Mouse (Mus musculus): Measurements from ENCODE around the gene Gabbr2. TPM values are rescaled to one million over a fixed set of nuclear protein-coding genes. Genes with fewer than 3 reads are reported as not detected.

Gabbr2 gene
- total and polyA plus RNA-seq, 3 experiments = not detected

- H3K4me3 ChIP-seq (replicated peaks in 1 of 3; ENCODE audit: low read depth in 2 of 3, low read length in 2 of 3, poor library complexity in 1 of 3) = no peak overlapping the region
- no peak overlapping the region for H3K9ac ChIP-seq (ENCODE audit: insufficient read depth, low read depth)
- no peaks in the 10 kb centered on the region for H3K4me1 ChIP-seq (ENCODE audit: control insufficient read depth in 1 of 2, insufficient read depth in 2 of 2)
- H3K27ac ChIP-seq (ENCODE audit: insufficient read depth, low read depth) = no peak overlapping the region
- H3K36me3 ChIP-seq (replicated peaks in 1 of 2; ENCODE audit: control insufficient read depth in 1 of 2, insufficient read depth in 1 of 2, low read length in 1 of 2) = no peaks in the 10 kb centered on the region
- no peak for DNase-seq (ENCODE audit: extremely low read depth)
- no peak overlapping the region for H3K4me2 ChIP-seq (ENCODE audit: insufficient read depth, low read depth, poor library complexity, severe bottlenecking)
- TF ChIP-seq EP300 (IDR thresholded peaks at IDR 0.05; ENCODE audit: low read length) (no peak), JUND (conservative IDR thresholded peaks at IDR 0.05; ENCODE audit: low read depth, low read length) (no peak), TBP (conservative IDR thresholded peaks at IDR 0.05; ENCODE audit: low read depth, low read length) (no peak), PAX5 (IDR thresholded peaks at IDR 0.05; ENCODE audit: low read length) (no peak), E2F4 (IDR thresholded peaks at IDR 0.05; ENCODE audit: insufficient replicate concordance, low read depth, low read length) (no peak), RAD21 (IDR thresholded peaks at IDR 0.05; ENCODE audit: low read depth, low read length) (no peak)
- dilution Hi-C loops (cut with MboI; ENCODE audit: extremely low pct_ligation_motif_present, extremely low pct_unique_long_range_greater_than_20kb, low sequenced_read_pairs) (no loop called here), in situ Hi-C loops (cut with MboI; ENCODE audit: low pct_ligation_motif_present, low pct_unique_long_range_greater_than_20kb, low sequenced_read_pairs) (no loop called here)
- H3K9me3 ChIP-seq (replicated peaks; ENCODE audit: low read length) = no peaks in the 10 kb centered on the region
- peaks cover 92% of the 10 kb centered on the region for H3K27me3 ChIP-seq (replicated peaks)
- no peaks in the 10 kb centered on the region for H3K79me2 ChIP-seq (replicated peaks; ENCODE audit: control insufficient read depth, extremely low read depth, insufficient read depth, poor library complexity, severe bottlenecking)
Observed at GRCm38 (mm10) chr4:46885627-46886383, 105.9 kb downstream of the Gabbr2 start.

- no peaks in the 10 kb centered on the region for H3K79me2 ChIP-seq (replicated peaks; ENCODE audit: control insufficient read depth, extremely low read depth, insufficient read depth, poor library complexity, severe bottlenecking)
- no peak overlapping the region for H3K9ac ChIP-seq (ENCODE audit: insufficient read depth, low read depth)
- H3K4me3 ChIP-seq (replicated peaks in 1 of 3; ENCODE audit: low read depth in 2 of 3, low read length in 2 of 3, poor library complexity in 1 of 3) = no peak overlapping the region
- dilution Hi-C loops (cut with MboI; ENCODE audit: extremely low pct_ligation_motif_present, extremely low pct_unique_long_range_greater_than_20kb, low sequenced_read_pairs) = no loop called here
- H3K4me2 ChIP-seq (ENCODE audit: insufficient read depth, low read depth, poor library complexity, severe bottlenecking) = no peak overlapping the region
- no peaks in the 10 kb centered on the region for H3K36me3 ChIP-seq (replicated peaks in 1 of 2; ENCODE audit: control insufficient read depth in 1 of 2, insufficient read depth in 1 of 2, low read length in 1 of 2)
- no peaks in the 10 kb centered on the region for H3K4me1 ChIP-seq (ENCODE audit: control insufficient read depth in 1 of 2, insufficient read depth in 2 of 2)
- no peaks in the 10 kb centered on the region for H3K9me3 ChIP-seq (replicated peaks; ENCODE audit: low read length)
- in situ Hi-C loops (cut with MboI; ENCODE audit: low pct_ligation_motif_present, low pct_unique_long_range_greater_than_20kb, low sequenced_read_pairs) = no loop called here
- DNase-seq (ENCODE audit: extremely low read depth) = no peak
- peaks cover 91% of the 10 kb centered on the region for H3K27me3 ChIP-seq (replicated peaks)
- H3K27ac ChIP-seq (ENCODE audit: insufficient read depth, low read depth) = no peak overlapping the region
- TF ChIP-seq SIN3A (IDR thresholded peaks at IDR 0.05; ENCODE audit: low read length) = no peak
- TF ChIP-seq UBTF (IDR thresholded peaks at IDR 0.05; ENCODE audit: low read depth, low read length) = no peak
Observed at GRCm38 (mm10) chr4:46884132-46884531, 107.5 kb downstream of the Gabbr2 start.

GRCm38 (mm10) chr4:46883546-46883945 lies 108.1 kb downstream of the Gabbr2 start:
- DNase-seq (ENCODE audit: extremely low read depth) = no peak
- Histone ChIP-seq H3K4me2 (ENCODE audit: insufficient read depth, low read depth, poor library complexity, severe bottlenecking) (no peak overlapping the region), H3K79me2 (replicated peaks; ENCODE audit: control insufficient read depth, extremely low read depth, insufficient read depth, poor library complexity, severe bottlenecking) (no peaks in the 10 kb centered on the region), H3K4me3 (replicated peaks in 1 of 3; ENCODE audit: low read depth in 2 of 3, low read length in 2 of 3, poor library complexity in 1 of 3) (no peak overlapping the region), H3K9ac (ENCODE audit: insufficient read depth, low read depth) (no peak overlapping the region), H3K4me1 (ENCODE audit: control insufficient read depth in 1 of 2, insufficient read depth in 2 of 2) (no peaks in the 10 kb centered on the region), H3K9me3 (replicated peaks; ENCODE audit: low read length) (no peaks in the 10 kb centered on the region), H3K36me3 (replicated peaks in 1 of 2; ENCODE audit: control insufficient read depth in 1 of 2, insufficient read depth in 1 of 2, low read length in 1 of 2) (no peaks in the 10 kb centered on the region), H3K27ac (ENCODE audit: insufficient read depth, low read depth) (no peak overlapping the region), H3K27me3 (replicated peaks) (peaks cover 91% of the 10 kb centered on the region)
- no peak for TF ChIP-seq RCOR1 (conservative IDR thresholded peaks at IDR 0.05; ENCODE audit: low read depth, low read length)
- no peak for TF ChIP-seq USF2 (conservative IDR thresholded peaks at IDR 0.05; ENCODE audit: low read depth, low read length)
- TF ChIP-seq ETS1 (conservative IDR thresholded peaks at IDR 0.05; ENCODE audit: low read depth, low read length) = no peak
- no peak for TF ChIP-seq CTCF (conservative IDR thresholded peaks at IDR 0.05 in 1 of 2, IDR thresholded peaks at IDR 0.05 in 1 of 2; ENCODE audit: low read depth in 2 of 2, low read length in 2 of 2)
- TF ChIP-seq MAFK (IDR thresholded peaks at IDR 0.05; ENCODE audit: insufficient replicate concordance, low read length) = no peak
- no peak for TF ChIP-seq IRF4 (IDR thresholded peaks at IDR 0.05; ENCODE audit: low read depth, low read length)
- TF ChIP-seq SMC3 (IDR thresholded peaks at IDR 0.05; ENCODE audit: low read depth, low read length) = no peak
- no peak for TF ChIP-seq KAT2A (IDR thresholded peaks at IDR 0.05; ENCODE audit: insufficient replicate concordance, low read length)
- TF ChIP-seq ELF1 (IDR thresholded peaks at IDR 0.05; ENCODE audit: low read depth, low read length) = no peak
- TF ChIP-seq EP300 (IDR thresholded peaks at IDR 0.05; ENCODE audit: low read length) = no peak
- no peak for TF ChIP-seq BHLHE40 (IDR thresholded peaks at IDR 0.05; ENCODE audit: low read depth, low read length)
- no peak for TF ChIP-seq CHD1 (IDR thresholded peaks at IDR 0.05; ENCODE audit: low read depth, low read length)
- no peak for TF ChIP-seq PAX5 (IDR thresholded peaks at IDR 0.05; ENCODE audit: low read length)
- TF ChIP-seq NELFE (IDR thresholded peaks at IDR 0.05; ENCODE audit: low read depth, low read length) = no peak
- dilution Hi-C loops (cut with MboI; ENCODE audit: extremely low pct_ligation_motif_present, extremely low pct_unique_long_range_greater_than_20kb, low sequenced_read_pairs) = no loop called here
- in situ Hi-C loops (cut with MboI; ENCODE audit: low pct_ligation_motif_present, low pct_unique_long_range_greater_than_20kb, low sequenced_read_pairs) = no loop called here
